Mouse (Mus musculus) forebrain, postnatal 0 days (tissue): Measurements from ENCODE around the gene Hint2. TPM values are rescaled to one million over a fixed set of nuclear protein-coding genes. Genes with fewer than 3 reads are reported as not detected.

Experiments used
- ATAC-seq: fragments of 200-750 bp; cut with Nextera tagmentation; 2 replicates; pipeline ENCODE4 v1.8.0; 2017; ENCODE audit warnings: mild to moderate bottlenecking, moderate library complexity
- DNase-seq: peaks from one replicate; pipeline ENCODE4 v3.0.0-alpha.2; 2015
- H3K27ac ChIP-seq: fragments of 300-500 bp; sonication (generic); 2 replicates; pipeline ENCODE4 v1.5.1; 2014; ENCODE audit warnings: low read depth, mild to moderate bottlenecking, antibody characterized with exemption, low read length, moderate library complexity, mixed read lengths
- H3K27me3 ChIP-seq: fragments of 300-500 bp; sonication (generic); 2 replicates; pipeline ENCODE4 v1.6.1; 2014; ENCODE audit warnings: mild to moderate bottlenecking, low read length, mixed read lengths; ENCODE audit not compliant: insufficient read depth
- H3K36me3 ChIP-seq: fragments of 300-500 bp; sonication (generic); 2 replicates; pipeline ENCODE4 v1.6.1; 2014; ENCODE audit warnings: mild to moderate bottlenecking, moderate library complexity; ENCODE audit not compliant: insufficient read depth
- H3K4me1 ChIP-seq: fragments of 300-500 bp; sonication (generic); 2 replicates; pipeline ENCODE4 v1.6.1; 2014; ENCODE audit warnings: antibody characterized with exemption; ENCODE audit not compliant: insufficient read depth
- H3K4me2 ChIP-seq: fragments of 300-500 bp; sonication (generic); 2 replicates; pipeline ENCODE4 v1.6.1; 2014; ENCODE audit warnings: low read depth, mild to moderate bottlenecking, moderate library complexity
- H3K4me3 ChIP-seq: fragments of 300-500 bp; sonication (generic); 2 replicates; pipeline ENCODE4 v1.5.1; 2014; ENCODE audit warnings: low read depth, low read length, mixed read lengths
- H3K9ac ChIP-seq: fragments of 300-500 bp; sonication (generic); 2 replicates; pipeline ENCODE4 v1.6.1; 2014; ENCODE audit warnings: mild to moderate bottlenecking
- H3K9me3 ChIP-seq: fragments of 300-500 bp; sonication (generic); 2 replicates; pipeline ENCODE4 v1.6.1; 2016; ENCODE audit warnings: low read length
- CTCF ChIP-seq: sonication (generic); IDR thresholded peaks from 2 replicates; pipeline ENCODE4 v1.5.1; 2016; ENCODE audit warnings: antibody characterized with exemption, control low read depth, low read depth
- WGBS: fragments of 180-500 bp; shearing (Covaris S2); extraction: QIAGEN DNeasy Blood & Tissue Kit; methylation state at CpG from one replicate; pipeline ENCODE4 v1.1.7; 2014; 5-methylcytosine and 5-hydroxymethylcytosine counted together
- polyA plus RNA-seq: library from polyadenylated mRNA; unstranded; fragments of >200 nt; fragmentation: Nextera tagmentation; extraction: Ambion mirVana; gene quantifications from 2 replicates; pipeline ENCODE4 v1.2.1, GENCODE M21; 2015
- total RNA-seq: library from RNA; depleted of rRNA; stranded (reverse); fragments of >200 nt; gene quantifications from 2 replicates; pipeline ENCODE4 v1.2.3, GENCODE M21; 2014

Gene Hint2
- total and polyA plus RNA-seq, 2 experiments from 2014 or later, result 53.6 to 80.0 TPM

DNA sequence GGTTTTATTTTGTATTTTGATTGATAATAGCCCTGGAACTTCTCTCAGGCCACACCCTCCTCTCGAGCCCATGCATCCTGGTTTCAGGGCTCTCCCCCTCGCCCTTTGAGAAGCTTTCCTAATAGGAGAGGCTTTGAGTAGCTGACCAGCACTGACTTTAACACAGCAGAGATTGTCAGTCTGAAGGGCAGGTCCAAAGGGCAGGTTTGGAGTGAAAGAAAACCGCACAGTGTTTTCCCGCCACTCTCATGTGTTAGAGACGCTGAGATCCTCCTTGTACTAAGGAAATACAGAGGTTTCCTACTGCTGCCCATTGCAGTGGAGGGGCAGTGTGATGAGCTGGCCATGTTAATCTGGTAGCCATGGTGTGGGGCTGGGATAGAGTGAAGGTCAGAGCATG is 18.7 kb upstream of the Hint2 start:
- Histone ChIP-seq H3K36me3 (peaks cover 52% of the 10 kb centered on the region), H3K9ac (no peak overlapping the region), H3K4me1 (peaks cover 26% of the 10 kb centered on the region), H3K9me3 (no peaks in the 10 kb centered on the region), H3K4me2 (no peak overlapping the region), H3K27me3 (no peaks in the 10 kb centered on the region), H3K27ac (no peak overlapping the region), H3K4me3 (no peak overlapping the region)
- DNase-seq, result no peak
- 73% methylated on average over 5 of the region's 5 CpGs for WGBS
- ATAC-seq, result no peak
- no peak for TF ChIP-seq CTCF

DNA sequence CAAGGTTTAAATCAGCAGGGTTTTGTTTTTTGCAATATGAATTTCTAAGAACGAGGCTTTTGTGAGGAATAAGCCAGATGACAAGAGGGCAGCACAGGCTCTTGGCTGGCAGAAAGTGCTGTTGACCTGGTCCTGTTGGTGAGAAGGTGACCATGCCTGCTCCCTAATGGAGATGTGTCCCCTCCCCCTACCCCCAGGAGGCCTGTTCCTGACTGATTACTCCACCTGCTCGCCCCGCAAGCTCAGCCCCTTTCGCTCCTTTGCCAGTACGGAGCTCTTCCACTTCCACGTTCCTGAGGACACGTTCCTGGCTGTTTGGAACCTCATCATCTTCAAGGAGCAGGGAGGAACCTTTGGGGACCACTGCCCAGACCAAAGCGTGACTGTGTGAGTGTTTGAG is 17.4 kb upstream of the Hint2 start:
- no peak for TF ChIP-seq CTCF
- no peak overlapping the region for H3K4me2 ChIP-seq
- WGBS, result 79% methylated on average over 8 of the region's 8 CpGs

DNA sequence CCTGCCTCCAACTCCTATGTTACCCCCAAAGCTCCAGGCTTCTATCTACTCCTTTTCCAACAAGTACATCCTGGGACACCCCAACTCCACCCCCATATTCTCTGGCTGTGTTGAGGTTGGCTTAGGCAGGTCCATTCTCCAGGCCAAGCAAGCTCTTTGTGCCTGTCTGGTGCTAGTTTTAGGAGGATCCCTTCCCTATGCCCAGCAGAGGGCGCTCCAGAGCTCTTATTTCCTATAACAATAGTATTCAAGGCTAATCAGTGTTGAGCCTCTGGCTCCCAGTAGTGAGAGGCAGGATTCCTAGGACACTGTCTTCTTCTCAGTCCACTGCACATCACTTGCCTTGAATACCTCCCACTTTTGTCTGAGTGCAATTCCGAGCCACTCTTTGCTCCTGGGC is 15.8 kb upstream of the Hint2 start:
- ATAC-seq (peak; percentile 25; the same call in 1 of the 2 replicates), DNase-seq (peak; percentile 90)
- peaks cover 35% of the 10 kb centered on the region for H3K4me1 ChIP-seq
- 6% methylated on average over 2 of the region's 2 CpGs for WGBS
- H3K9ac ChIP-seq, result no peak overlapping the region
- peak overlapping the region; percentile 96; the same call in 1 of the 2 replicates for H3K4me2 ChIP-seq
- no peak overlapping the region for H3K4me3 ChIP-seq
- no peak overlapping the region for H3K27ac ChIP-seq
- peaks cover 30% of the 10 kb centered on the region for H3K36me3 ChIP-seq
- TF ChIP-seq CTCF, result peak; percentile 80
- no peaks in the 10 kb centered on the region for H3K27me3 ChIP-seq
- no peaks in the 10 kb centered on the region for H3K9me3 ChIP-seq

More for the DNA sequence above, 17.4 kb upstream of the Hint2 start:
- H3K9ac ChIP-seq, result no peak overlapping the region
- peaks cover 30% of the 10 kb centered on the region for H3K4me1 ChIP-seq
- H3K27ac ChIP-seq, result no peak overlapping the region
- H3K4me3 ChIP-seq, result no peak overlapping the region
- no peak for DNase-seq
- no peaks in the 10 kb centered on the region for H3K27me3 ChIP-seq
- H3K36me3 ChIP-seq, result peaks cover 45% of the 10 kb centered on the region
- no peaks in the 10 kb centered on the region for H3K9me3 ChIP-seq
- ATAC-seq, result no peak

DNA sequence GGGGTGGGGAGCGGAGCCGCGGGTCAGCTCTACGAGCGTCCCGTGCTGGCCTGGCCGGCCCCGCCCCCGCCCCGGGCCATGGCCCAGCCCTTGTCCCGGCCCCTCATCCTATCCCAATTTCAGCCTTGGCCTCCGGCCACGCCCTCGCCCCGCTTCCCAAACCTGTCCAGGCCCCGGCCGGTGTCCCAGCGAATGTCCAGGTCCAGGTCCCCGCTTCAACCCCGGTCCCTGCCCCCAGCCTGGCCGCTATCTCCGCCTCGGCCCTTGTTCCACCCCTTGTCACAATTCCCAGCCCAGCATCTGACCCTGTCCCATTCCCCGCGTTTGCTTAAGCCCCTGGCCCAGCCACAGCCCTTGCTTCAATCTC is 13.1 kb upstream of the Hint2 start:
- DNase-seq, result no peak
- Histone ChIP-seq H3K9ac (peak overlapping the region; percentile 94), H3K4me2 (peak overlapping the region; percentile 96), H3K4me1 (peaks cover 35% of the 10 kb centered on the region), H3K4me3 (peak overlapping the region; percentile 77), H3K27me3 (no peaks in the 10 kb centered on the region), H3K36me3 (peaks cover 4% of the 10 kb centered on the region; the same call in 1 of the 2 replicates), H3K27ac (peak overlapping the region; percentile 41), H3K9me3 (no peaks in the 10 kb centered on the region)
- peak; percentile 44 for ATAC-seq
- no peak for TF ChIP-seq CTCF
- under 1% methylated on average over 21 of the region's 25 CpGs for WGBS

DNA sequence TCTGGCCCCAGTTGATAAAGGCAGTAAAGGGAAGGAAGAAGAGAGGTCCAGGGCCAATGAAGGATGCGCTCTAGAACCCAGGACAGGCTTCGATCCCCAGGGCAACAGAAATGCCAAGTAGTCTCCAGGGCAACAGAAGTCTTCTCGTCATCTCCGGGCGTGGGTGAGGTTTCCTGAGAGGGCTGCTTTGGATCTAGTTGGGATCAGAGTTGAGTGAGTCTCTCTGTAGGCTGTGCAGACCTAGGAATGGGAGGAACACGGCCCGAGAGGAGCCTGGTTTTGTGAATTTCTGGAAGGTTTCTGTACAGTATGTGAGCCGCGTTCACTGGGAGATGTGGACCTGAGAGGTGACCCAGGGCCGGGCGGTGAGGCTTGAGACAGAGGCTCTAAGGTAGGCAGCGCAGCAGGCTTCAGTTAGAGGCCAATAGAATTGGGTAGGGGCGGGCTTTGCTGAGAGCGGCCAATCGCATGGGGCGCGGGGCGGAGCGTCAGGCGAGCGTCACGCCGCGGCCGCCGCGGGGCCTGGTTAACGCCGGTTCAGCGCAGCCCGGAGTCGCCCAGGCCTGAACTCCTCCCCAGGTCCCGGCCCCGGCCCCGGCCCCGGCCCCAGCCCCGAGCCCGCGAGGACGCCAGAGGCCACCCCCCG is 12.6 kb upstream of the Hint2 start, which contains the start of the genes Tmem8b and Fam221b:
Gene Tmem8b (plus strand): TSS at position 190 of the 646 bp plus-strand sequence.
Gene Fam221b (minus strand): TSS at position 364 of the 646 bp plus-strand sequence.
- Histone ChIP-seq H3K4me2 (peak within 1 kb of the TSS; percentile 96), H3K4me1 (peaks cover 35% of the 10 kb centered on the region), H3K9me3 (no peaks in the 10 kb centered on the region), H3K27ac (peak within 1 kb of the TSS; percentile 41), H3K36me3 (no peaks in the 10 kb centered on the region), H3K4me3 (peak within 1 kb of the TSS; percentile 77), H3K27me3 (no peaks in the 10 kb centered on the region), H3K9ac (peak within 1 kb of the TSS; percentile 94)
- WGBS, result 2% methylated on average over 26 of the region's 41 CpGs
- DNase-seq, result peak; percentile 90
- ATAC-seq, result peak; percentile 97
- TF ChIP-seq CTCF, result no peak

DNA sequence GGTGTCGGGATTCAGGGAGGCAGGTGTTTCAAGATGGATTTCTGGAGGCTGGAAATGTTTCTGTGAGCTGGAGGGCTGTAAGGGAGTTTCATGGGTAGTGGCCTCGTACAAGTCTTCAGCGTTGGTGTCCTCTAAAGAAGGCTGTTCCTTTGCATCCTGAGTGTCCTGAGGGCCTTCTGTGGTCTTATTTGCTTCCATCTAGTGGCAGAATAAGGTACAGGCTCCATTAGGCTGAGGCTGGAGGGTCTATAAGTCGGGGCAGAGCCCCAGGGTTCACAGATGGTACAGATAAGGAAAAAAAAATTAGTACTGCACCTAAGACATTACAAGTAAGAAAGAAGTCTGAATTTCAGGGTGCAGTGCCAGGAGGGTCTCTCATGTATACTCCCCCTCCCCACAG is 10.1 kb upstream of the Hint2 start:
- WGBS, result 23% methylated on average over 4 of the region's 4 CpGs
- DNase-seq, result no peak

DNA sequence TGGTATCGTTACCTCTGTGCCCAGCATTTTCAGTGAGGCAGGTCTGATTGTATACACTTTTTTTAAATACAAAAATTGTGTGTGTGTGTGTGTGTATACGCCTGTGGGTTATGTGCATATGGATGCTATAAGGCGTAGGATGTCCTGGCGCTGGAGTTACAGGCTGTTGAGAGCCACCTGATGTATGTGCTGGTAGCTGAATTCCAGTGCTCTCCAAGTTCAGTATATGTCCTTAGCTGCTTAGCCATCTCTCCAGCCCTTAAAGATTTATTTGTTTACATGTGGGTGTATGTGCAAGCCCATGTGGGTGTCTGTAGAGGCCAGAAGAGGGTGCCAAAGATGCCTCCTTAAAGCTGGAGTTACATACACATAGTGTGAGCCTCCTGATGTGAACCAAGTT is 880 bp upstream of the Hint2 start:
- peak overlapping the region; percentile 98 for H3K4me2 ChIP-seq
- no peaks in the 10 kb centered on the region; the same call in 1 of the 2 replicates for H3K27me3 ChIP-seq
- H3K9me3 ChIP-seq, result no peaks in the 10 kb centered on the region
- no peak for DNase-seq
- no peaks in the 10 kb centered on the region for H3K36me3 ChIP-seq
- ATAC-seq, result no peak
- H3K27ac ChIP-seq, result 0 out of 2 replicates have a peak overlapping the region, but pooled peaks have one; percentile 21
- WGBS, result 53% methylated on average over 4 of the region's 4 CpGs
- peak overlapping the region; percentile 82 for H3K4me3 ChIP-seq
- TF ChIP-seq CTCF, result peak; percentile 31; the same call in 1 of the 2 replicates
- H3K9ac ChIP-seq, result peak overlapping the region; percentile 91; the same call in 1 of the 2 replicates
- H3K4me1 ChIP-seq, result peaks cover 7% of the 10 kb centered on the region; the same call in 1 of the 2 replicates

More for the DNA sequence above, 10.1 kb upstream of the Hint2 start:
- Histone ChIP-seq H3K4me1 (peaks cover 23% of the 10 kb centered on the region), H3K9ac (no peak overlapping the region), H3K27me3 (peaks cover 10% of the 10 kb centered on the region; the same call in 1 of the 2 replicates), H3K4me2 (no peak overlapping the region), H3K9me3 (no peaks in the 10 kb centered on the region), H3K4me3 (no peak overlapping the region), H3K27ac (no peak overlapping the region), H3K36me3 (no peaks in the 10 kb centered on the region)
- peak; percentile 51 for TF ChIP-seq CTCF
- no peak for ATAC-seq
